Mouse (Mus musculus) heart, adult 18-20 months (tissue): Measurements from ENCODE around the gene Fam222b. TPM values are rescaled to one million over a fixed set of nuclear protein-coding genes. Genes with fewer than 3 reads are reported as not detected.
"Not testable (repeated sequence)": the region's sequence is repeated elsewhere in the genome, so short reads cannot be mapped to it uniquely, and the experiment has no call there.

Experiments
- DNase-seq, 2 experiments: peaks; one replicate each; pipeline ENCODE4 v3.0.0; 2021 to 2022; ENCODE audit warnings: mixed read lengths in 1 of 2
- long read RNA-seq, 2 experiments: library from polyadenylated mRNA; stranded (forward); transcript quantifications; one replicate each; pipeline ENCODE4 v2.0.0; 2021
- total RNA-seq, 2 experiments: library from RNA; stranded (reverse); gene quantifications; 2 replicates each; pipeline ENCODE4 v1.2.3; 2021

The Fam222b gene
- 10 to 100 TPM; 11.7 to 12.5 TPM for total RNA-seq
- long read RNA-seq, experiment 1, transcript Fam222b-201 (3 exons, 3,258 nt) = major isoform, 9 of 13 reads
- long read RNA-seq, experiment 1, partial matches to known transcripts = 0 of 13 reads
- long read RNA-seq, experiment 1, other reads (novel, unspliced or antisense) = 4 of 13 reads
- long read RNA-seq, experiment 2, partial matches to known transcripts = 0 of 2 reads
- long read RNA-seq, experiment 2, other reads (novel, unspliced or antisense) = 0 of 2 reads

GRCm38 (mm10) chr11:78094504-78095143, at the start of gene Fam222b:
Gene Fam222b (plus strand): TSS chr11:78094660.
- DNase-seq = peak; percentile 93 to 96

- DNase-seq = peak; percentile 89 to 94
These were observed 49.7 kb upstream of the Fam222b start for GRCm38 (mm10) chr11:78044758-78045251.

- DNase-seq = not testable (repeated sequence)
These were observed 45.8 kb upstream of the Fam222b start for GRCm38 (mm10) chr11:78048637-78049036.

GRCm38 (mm10) chr11:78053078-78053477, 41.4 kb upstream of the Fam222b start:
- DNase-seq = no peak

GRCm38 (mm10) chr11:78056946-78057345, 37.5 kb upstream of the Fam222b start:
- no peak for DNase-seq

- DNase-seq = peak; percentile 79 to 87
These were observed 34.4 kb upstream of the Fam222b start for GRCm38 (mm10) chr11:78059833-78060757.

- no peak for DNase-seq
These were observed 31.9 kb upstream of the Fam222b start for GRCm38 (mm10) chr11:78062563-78062962.

GRCm38 (mm10) chr11:78065906-78066305, 28.6 kb upstream of the Fam222b start:
- DNase-seq = no peak

- DNase-seq = no peak
These were observed 27.8 kb upstream of the Fam222b start for GRCm38 (mm10) chr11:78066641-78067040.

- no peak for DNase-seq
These were observed 26.9 kb upstream of the Fam222b start for GRCm38 (mm10) chr11:78067566-78067965.

GRCm38 (mm10) chr11:78069130-78069529, 25.3 kb upstream of the Fam222b start:
- DNase-seq = no peak

GRCm38 (mm10) chr11:78069646-78070045, 24.8 kb upstream of the Fam222b start:
- no peak for DNase-seq

- no peak for DNase-seq
These were observed 22.5 kb upstream of the Fam222b start for GRCm38 (mm10) chr11:78071938-78072337.

GRCm38 (mm10) chr11:78072425-78073130, 21.9 kb upstream of the Fam222b start:
- DNase-seq = no peak

GRCm38 (mm10) chr11:78073577-78074276, 20.7 kb upstream of the Fam222b start:
- no peak for DNase-seq

GRCm38 (mm10) chr11:78074277-78074652, 20.2 kb upstream of the Fam222b start:
- DNase-seq = no peak

- no peak for DNase-seq
These were observed 19.8 kb upstream of the Fam222b start for GRCm38 (mm10) chr11:78074666-78075065.

- peak; percentile 87 to 90 for DNase-seq
These were observed 14.2 kb upstream of the Fam222b start, which contains the start of gene Eral1 for GRCm38 (mm10) chr11:78079961-78080921. Gene Eral1 (minus strand): TSS chr11:78080383.

- no peak for DNase-seq
These were observed 10.9 kb upstream of the Fam222b start for GRCm38 (mm10) chr11:78083595-78083994.

- DNase-seq = no peak
These were observed 7.5 kb upstream of the Fam222b start for GRCm38 (mm10) chr11:78086925-78087479.
